Mouse (Mus musculus): Measurements from ENCODE around the gene Pex5.
"Not testable (repeated sequence)": the region's sequence is repeated elsewhere in the genome, so short reads cannot be mapped to it uniquely, and the experiment has no call there.

Gene Pex5

DNA sequence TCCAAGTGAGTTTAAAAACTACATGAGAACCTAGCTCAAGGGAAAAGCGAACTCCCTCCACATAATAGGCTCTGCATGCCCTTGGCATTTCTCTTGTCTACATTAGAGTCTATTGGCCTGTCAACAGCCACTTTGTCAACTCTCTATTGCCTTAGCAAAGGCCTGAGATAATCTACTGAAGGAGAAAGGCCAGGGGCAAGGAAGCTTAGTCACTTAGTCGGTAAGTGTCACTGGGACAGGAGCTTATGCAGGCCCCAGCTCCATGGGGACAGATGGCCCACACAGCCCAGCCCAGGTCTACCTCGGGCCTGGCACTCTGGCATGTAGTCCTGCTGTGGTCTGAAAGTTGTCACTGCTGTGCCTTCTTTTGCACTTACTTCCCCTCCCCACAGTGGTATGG lies 11.7 kb upstream of the Pex5 start:
- DNase-seq = no peak

GRCm38 (mm10) chr6:124425523-124425922 lies 10.7 kb upstream of the Pex5 start:
- no peak for DNase-seq

GRCm38 (mm10) chr6:124425042-124425441 lies 10.2 kb upstream of the Pex5 start:
- DNase-seq = peak; percentile 33

DNA sequence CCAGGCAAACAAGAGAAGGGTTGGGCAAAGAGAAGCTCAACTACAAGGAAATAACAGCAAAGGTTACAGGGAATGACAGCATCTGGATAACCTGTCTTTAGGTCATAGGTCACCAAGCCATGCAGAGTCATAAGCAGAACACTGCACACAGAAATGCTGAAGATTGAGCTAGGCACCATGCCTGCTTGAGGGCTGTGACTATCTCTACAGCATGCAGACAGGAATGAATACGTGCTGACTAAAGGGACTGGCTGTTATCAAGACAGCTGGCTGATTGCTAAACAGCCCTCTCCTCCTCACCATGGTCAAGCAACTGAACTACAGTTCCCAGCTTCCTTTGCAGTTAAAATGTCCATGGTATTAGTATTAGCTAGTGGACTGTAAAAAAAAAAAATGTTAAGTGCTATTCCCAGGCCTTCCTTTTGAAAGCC lies 9.2 kb upstream of the Pex5 start:
- no peak for DNase-seq

- no peak for DNase-seq
Measured at GRCm38 (mm10) chr6:124418686-124419085, 3.8 kb upstream of the Pex5 start.

DNA sequence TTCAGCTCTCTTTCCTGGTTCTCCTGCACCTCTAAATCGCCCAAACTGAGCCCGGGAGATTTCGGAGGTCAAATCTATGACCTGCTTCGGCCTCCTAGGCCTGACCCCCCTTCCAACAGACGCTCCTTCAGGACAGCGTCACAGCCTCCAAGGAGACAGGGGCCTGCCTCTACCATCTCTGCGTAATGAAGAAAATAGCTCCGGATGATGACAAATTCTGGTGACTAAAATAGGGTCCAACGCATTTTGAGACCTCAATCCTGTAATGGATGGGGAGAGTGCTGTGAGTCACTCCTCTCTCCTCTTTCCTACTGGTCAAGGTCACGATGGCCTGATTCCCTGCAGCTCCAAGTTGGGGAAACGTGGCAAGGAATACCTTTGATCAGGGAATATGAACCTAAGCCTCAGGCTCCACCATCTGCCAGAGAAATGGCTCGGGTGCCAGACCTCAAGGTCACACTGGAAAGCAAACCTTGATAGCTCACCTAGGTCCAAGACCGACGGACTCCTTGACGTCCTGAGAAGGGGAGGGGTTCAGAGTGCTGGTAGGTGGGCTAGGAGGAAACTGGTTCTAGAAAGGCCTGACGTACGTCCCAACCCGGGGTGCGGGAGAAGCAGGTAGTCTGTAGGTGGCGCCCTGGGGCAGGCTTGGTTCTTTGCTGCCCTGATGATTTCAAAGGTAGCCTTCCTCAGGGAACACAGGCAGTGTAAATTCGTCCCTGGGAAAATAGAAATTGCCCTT lies 651 bp upstream of the Pex5 start:
- peak; percentile 91 for DNase-seq

- DNase-seq = peak; percentile 71
Measured at GRCm38 (mm10) chr6:124414150-124414926, 529 bp downstream of the Pex5 start.

DNA sequence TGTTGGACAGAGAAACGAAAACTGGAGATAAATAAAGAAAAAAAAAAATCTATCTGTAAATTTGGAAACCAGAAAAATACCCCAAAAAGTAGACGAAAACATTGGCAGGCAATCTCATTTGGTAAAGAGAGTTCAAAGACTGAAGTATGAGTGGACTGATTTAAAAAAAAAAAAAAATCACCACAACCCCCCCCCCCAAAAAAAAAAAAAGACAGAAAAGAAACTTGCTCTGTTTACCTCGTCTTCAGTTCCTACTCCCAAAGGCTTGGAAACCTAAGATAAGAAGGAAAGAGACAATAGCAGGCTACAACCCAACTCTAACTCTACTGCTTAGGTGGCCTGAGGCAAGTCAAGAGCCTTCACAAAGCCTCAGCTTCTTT lies 1.1 kb downstream of the Pex5 start:
- DNase-seq = no peak

GRCm38 (mm10) chr6:124408355-124408754 lies 6.5 kb downstream of the Pex5 start:
- DNase-seq = no peak

DNA sequence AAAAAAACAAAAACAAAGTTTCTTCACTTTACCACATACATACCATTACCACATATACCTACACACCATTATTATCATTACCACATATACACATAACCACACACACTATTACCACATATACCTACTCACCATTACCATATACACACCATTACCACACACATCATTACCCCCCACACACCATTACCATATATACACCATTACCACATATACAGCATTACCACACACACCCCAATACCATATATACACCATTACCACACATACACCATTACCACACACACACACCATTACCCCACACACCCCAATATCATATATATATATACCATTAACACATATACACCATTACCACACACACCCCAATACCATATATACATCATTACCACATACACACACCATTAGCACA lies 7.7 kb downstream of the Pex5 start:
- no peak for DNase-seq

DNA sequence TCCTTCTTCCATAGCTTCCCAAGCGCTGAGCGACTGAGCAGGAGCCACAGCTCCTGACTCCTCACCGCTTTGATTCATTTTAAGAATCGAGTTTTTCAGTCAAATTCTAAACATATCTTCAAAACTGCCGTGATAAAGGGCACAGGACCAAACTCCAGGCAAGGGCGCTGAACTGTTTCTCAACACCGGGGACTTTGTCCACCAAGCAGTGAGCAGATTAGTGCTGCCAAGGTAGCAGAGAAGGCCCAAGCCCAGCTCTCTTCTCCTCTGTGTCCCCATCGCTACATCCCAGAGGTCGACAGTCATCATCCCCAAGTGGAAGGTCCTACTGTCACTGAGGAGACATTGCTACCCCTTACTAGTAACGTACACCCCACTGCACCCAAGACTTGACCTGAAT lies 8.5 kb downstream of the Pex5 start:
- DNase-seq = no peak

DNA sequence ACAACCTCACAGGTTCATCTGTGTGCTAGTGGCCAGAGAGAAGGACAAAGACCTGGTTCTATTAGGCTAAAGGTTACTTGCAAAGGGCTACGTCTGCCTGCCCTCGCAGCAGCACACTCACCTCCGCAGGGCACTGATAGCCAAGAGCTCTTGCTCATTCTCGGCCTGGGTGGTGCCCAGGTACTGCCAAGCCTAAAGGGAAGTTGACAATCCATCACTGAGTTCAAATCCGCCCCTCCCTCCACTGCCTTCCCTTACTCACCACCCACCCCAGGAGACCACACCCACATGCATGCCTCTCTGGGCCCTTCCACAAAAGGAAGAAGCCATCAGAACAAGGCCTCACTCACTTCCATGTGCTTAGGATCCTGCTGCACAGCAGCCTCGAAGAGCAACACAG lies 15.1 kb downstream of the Pex5 start:
- no peak for DNase-seq

GRCm38 (mm10) chr6:124394991-124395390 lies 19.9 kb downstream of the Pex5 start:
- not testable (repeated sequence) for DNase-seq

- DNase-seq = peak; percentile 55
Measured at GRCm38 (mm10) chr6:124380142-124380541, 34.7 kb downstream of the Pex5 start.

GRCm38 (mm10) chr6:124379331-124379730 lies 35.5 kb downstream of the Pex5 start:
- DNase-seq = peak; percentile 79

- DNase-seq = no peak
Measured at GRCm38 (mm10) chr6:124377494-124378255, 37.2 kb downstream of the Pex5 start.

DNA sequence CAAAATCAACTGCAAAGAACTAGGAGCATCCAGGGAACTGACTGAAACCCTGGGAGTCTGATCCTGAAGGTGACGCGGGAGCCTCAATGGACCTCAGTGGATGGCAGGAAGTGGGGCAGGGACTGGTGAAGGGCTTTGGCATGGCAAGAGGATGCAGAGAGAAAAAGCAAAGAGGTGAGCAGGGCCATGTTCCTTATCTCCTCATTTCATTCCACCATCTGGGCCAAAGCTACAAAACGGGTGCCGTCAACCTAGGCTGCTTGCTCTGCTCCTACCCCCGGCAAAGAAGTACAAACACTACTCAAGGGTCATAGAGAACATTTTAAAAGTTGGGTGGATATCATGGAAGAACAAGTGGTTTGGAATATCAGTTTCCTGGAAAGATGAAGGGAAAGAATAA lies 38.6 kb downstream of the Pex5 start:
- DNase-seq = peak; percentile 27

GRCm38 (mm10) chr6:124375435-124375884 lies 39.4 kb downstream of the Pex5 start:
- DNase-seq = peak; percentile 84

- no peak for DNase-seq
Measured at GRCm38 (mm10) chr6:124374683-124375082, 40.2 kb downstream of the Pex5 start.

DNA sequence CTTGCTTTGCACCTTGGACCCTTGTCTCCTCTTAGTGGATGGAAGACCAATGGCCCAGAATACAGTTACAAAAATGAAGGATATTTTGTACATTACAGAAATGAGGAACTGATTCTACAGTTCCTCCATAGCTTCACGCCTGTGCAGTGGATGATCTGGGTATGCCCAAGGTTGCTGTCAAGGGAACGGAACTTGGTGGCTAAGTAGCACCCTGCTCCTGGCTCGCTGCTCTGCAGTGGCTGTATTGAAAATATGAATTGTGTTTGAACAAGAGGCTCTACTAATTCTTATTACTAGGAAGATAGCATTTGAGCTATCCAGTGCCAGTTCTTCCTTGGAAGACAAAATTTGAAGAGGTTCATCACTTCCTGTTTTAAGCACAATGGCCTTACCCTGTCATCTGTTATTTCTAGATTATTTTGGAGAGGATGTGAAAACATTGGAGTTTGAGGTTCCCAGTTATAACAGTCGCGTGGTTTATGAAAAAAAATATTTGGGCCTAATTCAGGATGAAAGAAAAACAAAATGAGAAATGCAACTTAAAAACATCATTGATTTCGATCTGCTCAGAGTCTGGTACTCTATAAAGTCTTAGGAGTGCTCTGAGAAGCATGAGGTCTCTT lies 41.2 kb downstream of the Pex5 start:
- DNase-seq = no peak

GRCm38 (mm10) chr6:124364328-124364727 lies 50.5 kb downstream of the Pex5 start:
- no peak for DNase-seq

GRCm38 (mm10) chr6:124360549-124360948 lies 54.3 kb downstream of the Pex5 start:
- DNase-seq = no peak

DNA sequence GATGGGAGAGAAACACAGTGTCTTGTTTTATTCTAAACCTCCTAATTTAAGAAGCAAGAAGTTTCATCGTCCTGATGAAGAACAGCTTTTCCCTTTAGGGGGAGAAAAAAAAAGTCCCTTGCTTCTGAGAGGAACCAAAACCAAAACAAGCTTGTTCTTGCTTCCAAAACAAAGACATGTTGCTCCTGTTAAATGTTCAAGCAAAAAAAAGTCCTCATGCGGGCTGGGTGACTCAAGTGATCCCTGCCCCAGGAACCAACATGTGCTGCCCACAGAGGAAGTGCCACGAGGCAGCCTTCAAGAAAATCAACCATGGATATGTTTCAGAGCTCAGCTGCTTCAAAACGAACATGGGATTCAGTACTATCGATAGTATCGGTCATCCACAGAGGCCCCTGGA lies 55.9 kb downstream of the Pex5 start:
- no peak for DNase-seq

Data from thymus, postnatal 14 days (tissue).